Mouse (Mus musculus) midbrain, postnatal 0 days (tissue): ENCODE data around the gene Padi3. TPM values are rescaled to one million over a fixed set of nuclear protein-coding genes. Genes with fewer than 3 reads are reported as not detected.

Experiments used
- ATAC-seq: fragments of 200-750 bp; cut with Nextera tagmentation; 2 replicates; pipeline ENCODE4 v1.8.0; 2017; ENCODE audit warnings: moderate number of reproducible peaks, mild to moderate bottlenecking, moderate TSS enrichment, moderate library complexity; ENCODE audit not compliant: low FRiP score
- DNase-seq: peaks from one replicate; pipeline ENCODE4 v3.0.0-alpha.2; 2015; ENCODE audit warnings: low spot score
- H3K27ac ChIP-seq: fragments of 300-500 bp; sonication (generic); 2 replicates; pipeline ENCODE4 v1.5.1; 2014; ENCODE audit warnings: low read depth, mild to moderate bottlenecking, low read length, mixed read lengths
- H3K27me3 ChIP-seq: fragments of 300-500 bp; sonication (generic); 2 replicates; pipeline ENCODE4 v1.6.1; 2014; ENCODE audit warnings: low read length, control low read depth, mixed read lengths; ENCODE audit not compliant: insufficient read depth
- H3K36me3 ChIP-seq: fragments of 300-500 bp; sonication (generic); 2 replicates; pipeline ENCODE4 v1.6.1; 2014; ENCODE audit warnings: low read length, control low read depth, mixed read lengths; ENCODE audit not compliant: insufficient read depth
- H3K4me1 ChIP-seq: fragments of 300-500 bp; sonication (generic); 2 replicates; pipeline ENCODE4 v1.6.1; 2014; ENCODE audit warnings: mild to moderate bottlenecking, control low read depth, antibody characterized with exemption, low read length, mixed read lengths; ENCODE audit not compliant: insufficient read depth
- H3K4me2 ChIP-seq: fragments of 300-500 bp; sonication (generic); 2 replicates; pipeline ENCODE4 v1.6.1; 2014; ENCODE audit warnings: low read depth, mild to moderate bottlenecking, low read length, mixed read lengths; ENCODE audit not compliant: poor library complexity, severe bottlenecking
- H3K4me3 ChIP-seq: fragments of 300-500 bp; sonication (generic); 2 replicates; pipeline ENCODE4 v1.5.1; 2014; ENCODE audit warnings: low read depth, mild to moderate bottlenecking, low read length, moderate library complexity
- H3K9ac ChIP-seq: fragments of 300-500 bp; sonication (generic); replicated peaks from 2 replicates; pipeline ENCODE4 v1.6.1; 2014; ENCODE audit warnings: mild to moderate bottlenecking, low read length, moderate library complexity, mixed read lengths; ENCODE audit not compliant: poor library complexity, severe bottlenecking
- H3K9me3 ChIP-seq: fragments of 300-500 bp; sonication (generic); 2 replicates; pipeline ENCODE4 v1.6.1; 2016; ENCODE audit warnings: low read length, control low read depth
- CTCF ChIP-seq: IDR thresholded peaks from 2 replicates; pipeline ENCODE4 v1.5.1; 2016; ENCODE audit warnings: antibody characterized with exemption, mild to moderate bottlenecking
- WGBS: fragments of 180-500 bp; shearing (Covaris S2); extraction: QIAGEN DNeasy Blood & Tissue Kit; methylation state at CpG from one replicate; pipeline ENCODE4 v1.1.7; 2014; 5-methylcytosine and 5-hydroxymethylcytosine counted together
- polyA plus RNA-seq: library from polyadenylated mRNA; unstranded; fragments of >200 nt; fragmentation: Nextera tagmentation; extraction: Ambion mirVana; gene quantifications from 2 replicates; pipeline ENCODE4 v1.2.1, GENCODE M21; 2015
- total RNA-seq: library from RNA; depleted of rRNA; stranded (reverse); fragments of >200 nt; gene quantifications from 2 replicates; pipeline ENCODE4 v1.2.3, GENCODE M21; 2014

The Padi3 gene
- total and polyA plus RNA-seq, 2 experiments from 2014 or later, result not detected

GRCm38 (mm10) chr4:140791071-140791470 is 19.4 kb downstream of the Padi3 start:
- H3K4me1 ChIP-seq, result no peaks in the 10 kb centered on the region
- ATAC-seq (no peak), DNase-seq (no peak)
- H3K9me3 ChIP-seq, result no peaks in the 10 kb centered on the region
- H3K4me3 ChIP-seq, result no peak overlapping the region
- WGBS, result 80% methylated on average over 16 of the region's 16 CpGs
- no peaks in the 10 kb centered on the region for H3K36me3 ChIP-seq
- H3K9ac ChIP-seq, result no peak overlapping the region
- H3K4me2 ChIP-seq, result no peak overlapping the region
- H3K27me3 ChIP-seq, result no peaks in the 10 kb centered on the region
- no peak for TF ChIP-seq CTCF
- H3K27ac ChIP-seq, result no peak overlapping the region

- ATAC-seq, result no peak
- WGBS, result 77% methylated on average over 4 of the region's 4 CpGs
- no peak overlapping the region for H3K9ac ChIP-seq
These were observed 20.5 kb downstream of the Padi3 start for GRCm38 (mm10) chr4:140789983-140790382.

DNA sequence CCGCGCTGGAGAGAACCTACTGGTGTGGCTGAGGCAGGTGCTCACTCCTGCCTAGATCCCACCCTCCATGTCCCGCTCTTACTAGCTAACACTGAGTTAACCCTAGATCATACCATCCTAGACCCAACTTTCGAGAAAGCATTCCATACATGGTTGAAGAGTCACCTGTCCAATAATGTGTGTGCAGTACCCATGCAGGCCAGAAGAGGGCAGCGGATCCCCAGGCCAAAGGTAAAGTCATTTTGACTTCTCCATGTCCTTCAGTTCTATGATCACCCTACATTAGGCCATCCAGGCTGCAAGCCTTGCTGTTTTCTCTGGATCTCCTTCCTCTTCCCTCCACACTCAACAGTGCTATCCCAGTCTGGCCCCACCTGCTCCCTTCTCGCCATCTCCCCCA is 21.5 kb downstream of the Padi3 start:
- Histone ChIP-seq H3K36me3 (no peaks in the 10 kb centered on the region), H3K27ac (no peak overlapping the region), H3K4me3 (no peak overlapping the region), H3K27me3 (no peaks in the 10 kb centered on the region), H3K4me1 (no peaks in the 10 kb centered on the region), H3K4me2 (no peak overlapping the region), H3K9ac (no peak overlapping the region), H3K9me3 (no peaks in the 10 kb centered on the region)
- DNase-seq, result peak; percentile 44
- 44% methylated on average over 6 of the region's 6 CpGs for WGBS
- ATAC-seq, result peak; percentile 20; the same call in 1 of the 2 replicates
- TF ChIP-seq CTCF, result peak; percentile 93

More at GRCm38 (mm10) chr4:140789983-140790382, 20.5 kb downstream of the Padi3 start:
- no peaks in the 10 kb centered on the region for H3K36me3 ChIP-seq
- H3K27ac ChIP-seq, result no peak overlapping the region
- H3K4me1 ChIP-seq, result no peaks in the 10 kb centered on the region
- no peak for DNase-seq
- no peak overlapping the region for H3K4me3 ChIP-seq
- H3K4me2 ChIP-seq, result no peak overlapping the region
- no peaks in the 10 kb centered on the region for H3K9me3 ChIP-seq
- H3K27me3 ChIP-seq, result no peaks in the 10 kb centered on the region
- no peak for TF ChIP-seq CTCF

GRCm38 (mm10) chr4:140788264-140788663 is 22.2 kb downstream of the Padi3 start:
- no peak overlapping the region for H3K4me2 ChIP-seq
- no peak overlapping the region for H3K4me3 ChIP-seq
- no peak overlapping the region for H3K9ac ChIP-seq
- ATAC-seq (no peak), DNase-seq (no peak)
- H3K27me3 ChIP-seq, result no peaks in the 10 kb centered on the region
- H3K9me3 ChIP-seq, result no peaks in the 10 kb centered on the region
- no peak for TF ChIP-seq CTCF
- no peak overlapping the region for H3K27ac ChIP-seq
- H3K4me1 ChIP-seq, result no peaks in the 10 kb centered on the region
- H3K36me3 ChIP-seq, result no peaks in the 10 kb centered on the region
- WGBS, result 86% methylated on average over 6 of the region's 6 CpGs

DNA sequence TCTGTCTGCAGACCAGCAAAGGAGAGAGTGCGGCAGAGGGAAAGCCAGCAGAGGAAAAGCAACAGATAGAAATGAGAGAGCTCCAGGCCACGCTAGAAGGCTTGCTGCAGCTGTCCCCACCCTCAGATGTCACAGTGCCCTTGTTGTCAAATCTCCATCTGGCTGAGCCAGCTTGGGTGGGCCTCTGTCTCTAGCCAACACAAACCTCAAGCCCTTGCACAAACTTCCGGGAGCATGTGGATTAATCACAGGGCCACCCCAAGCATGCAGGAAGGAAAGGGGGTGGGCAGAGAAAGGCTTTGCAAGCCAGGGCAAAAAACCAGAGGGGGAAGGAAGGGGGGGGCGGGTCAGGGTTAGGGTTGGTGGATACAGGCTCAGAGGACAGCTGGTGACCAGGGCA is 23.0 kb downstream of the Padi3 start:
- Histone ChIP-seq H3K27me3 (no peaks in the 10 kb centered on the region), H3K9me3 (no peaks in the 10 kb centered on the region), H3K4me2 (no peak overlapping the region), H3K9ac (no peak overlapping the region), H3K27ac (no peak overlapping the region), H3K4me3 (no peak overlapping the region), H3K36me3 (no peaks in the 10 kb centered on the region), H3K4me1 (no peaks in the 10 kb centered on the region)
- DNase-seq (no peak), ATAC-seq (no peak)
- no peak for TF ChIP-seq CTCF
- WGBS, result 79% methylated on average over 4 of the region's 4 CpGs

DNA sequence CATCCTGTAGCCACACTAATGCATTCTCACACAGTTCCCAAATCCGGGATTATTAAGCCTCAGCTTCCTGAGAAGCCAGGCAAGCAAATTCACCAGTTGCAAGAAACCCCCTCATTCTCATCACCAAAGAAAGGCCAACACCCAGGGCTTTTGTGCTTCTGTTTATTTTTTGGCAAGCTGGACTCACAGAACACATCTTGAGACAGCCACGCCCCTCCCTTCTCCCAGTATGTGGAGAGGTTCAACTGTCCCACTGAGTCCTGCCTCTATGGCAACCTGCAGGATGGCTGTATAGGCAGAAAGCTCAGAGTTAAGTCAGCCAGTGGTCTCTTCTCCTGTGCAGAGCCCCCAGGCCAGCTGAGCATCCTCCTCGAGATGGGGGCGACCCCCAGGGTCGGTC is 25.2 kb downstream of the Padi3 start:
- H3K4me2 ChIP-seq, result no peak overlapping the region
- no peak overlapping the region for H3K4me3 ChIP-seq
- no peaks in the 10 kb centered on the region for H3K4me1 ChIP-seq
- no peak for DNase-seq
- H3K9me3 ChIP-seq, result no peaks in the 10 kb centered on the region
- no peaks in the 10 kb centered on the region for H3K36me3 ChIP-seq
- 85% methylated on average over 5 of the region's 5 CpGs for WGBS
- H3K27me3 ChIP-seq, result no peaks in the 10 kb centered on the region
- TF ChIP-seq CTCF, result no peak
- H3K27ac ChIP-seq, result no peak overlapping the region
- no peak for ATAC-seq
- no peak overlapping the region for H3K9ac ChIP-seq
